Mouse (Mus musculus) cerebellum, adult 11 months (tissue): ENCODE measurements around the gene H2al2a.

ENCODE experiments used
- DNase-seq: peaks from one replicate; pipeline ENCODE4 v3.0.0; 2022

The H2al2a gene

DNA sequence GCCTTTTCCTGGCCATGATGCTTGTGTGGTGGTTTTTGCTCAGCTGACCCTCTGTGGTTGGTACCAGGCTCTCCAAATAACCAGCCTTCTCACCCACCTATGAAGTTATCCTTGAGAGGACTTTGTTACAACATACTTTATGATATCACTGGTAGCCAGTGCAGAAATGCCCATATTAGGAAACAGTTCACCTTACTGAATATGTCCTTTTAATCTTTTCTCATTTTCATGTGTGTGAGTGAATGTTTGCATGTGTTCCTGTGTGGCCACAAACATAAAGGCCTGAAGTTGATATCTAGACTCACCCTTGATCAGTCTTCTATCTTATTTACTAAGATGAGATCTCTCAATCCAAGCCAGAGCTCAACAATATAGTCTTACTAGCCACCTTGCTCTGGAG is at the start of gene H2al2a:
Gene H2al2a, minus strand, starts transcription at position 101 of the 400 bp plus-strand sequence.
- DNase-seq: no peak

DNA sequence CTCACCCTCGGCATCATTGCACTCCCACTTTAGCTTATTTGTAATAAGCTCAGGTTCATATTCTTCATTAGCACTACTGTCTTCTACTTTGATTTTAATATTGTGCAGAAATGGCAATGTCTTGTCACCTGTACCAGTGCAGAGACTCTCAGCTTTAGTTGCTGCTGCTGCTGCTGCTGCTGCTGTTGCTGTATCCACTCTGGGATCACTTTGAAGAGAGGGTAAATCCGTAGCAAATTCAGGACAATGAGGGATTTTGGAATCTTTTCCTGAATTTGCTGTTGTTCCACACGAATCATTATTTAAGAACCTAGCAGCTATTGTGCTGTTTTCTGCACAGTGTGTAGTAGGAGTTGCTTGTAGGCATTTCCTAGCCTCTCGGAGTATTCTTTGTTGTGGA is 49.4 kb upstream of the H2al2a start:
- no peak for DNase-seq

DNA sequence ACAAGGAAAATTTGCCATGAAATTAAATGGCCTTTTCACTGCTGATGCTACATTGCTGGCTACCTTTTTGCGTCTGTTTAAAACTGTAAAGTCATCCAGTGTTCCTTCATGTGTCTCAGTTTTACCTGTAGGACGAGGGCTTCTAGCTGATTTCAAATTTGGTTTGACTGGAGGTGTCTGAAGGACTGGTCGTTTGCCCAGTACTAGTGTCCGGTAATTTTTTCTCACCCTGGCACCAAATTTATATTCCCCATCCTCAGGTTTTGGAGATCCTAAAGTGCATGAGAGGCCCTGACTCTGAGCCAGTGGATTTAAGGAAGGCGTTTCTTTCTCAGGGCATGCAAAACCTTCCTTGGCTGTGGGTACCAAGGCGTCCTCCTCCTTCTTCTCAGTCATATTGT is 49.0 kb upstream of the H2al2a start:
- DNase-seq: no peak

DNA sequence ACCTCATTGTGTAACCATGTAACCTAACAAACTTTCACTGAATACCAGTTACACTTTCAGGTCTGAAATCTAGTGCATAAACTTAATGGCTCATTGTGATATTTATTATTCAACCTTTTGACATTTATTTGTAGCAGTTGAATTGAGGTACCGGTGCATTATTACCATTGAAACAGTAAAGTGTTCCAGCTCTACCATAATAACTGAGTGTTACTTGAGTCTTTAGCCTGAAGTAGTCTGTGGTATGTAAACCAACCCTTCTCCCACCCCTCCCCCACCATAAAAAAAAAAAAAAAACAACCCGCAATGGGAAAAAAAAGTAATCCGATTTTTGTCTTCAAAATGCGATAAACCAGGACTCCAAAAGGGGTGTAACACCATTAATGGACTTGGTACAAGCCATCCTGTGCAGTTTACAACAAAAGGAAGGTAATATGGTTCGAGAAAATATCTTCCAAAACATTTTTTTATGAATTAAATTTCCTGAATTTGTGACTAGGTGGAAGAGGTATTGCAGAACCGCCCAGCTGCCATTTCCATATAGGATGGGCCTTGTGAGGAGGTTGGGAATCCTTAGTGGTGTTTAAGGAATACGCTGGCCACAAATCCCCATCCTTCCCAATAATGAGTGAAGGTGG is 48.5 kb upstream of the H2al2a start:
- DNase-seq: no peak

DNA sequence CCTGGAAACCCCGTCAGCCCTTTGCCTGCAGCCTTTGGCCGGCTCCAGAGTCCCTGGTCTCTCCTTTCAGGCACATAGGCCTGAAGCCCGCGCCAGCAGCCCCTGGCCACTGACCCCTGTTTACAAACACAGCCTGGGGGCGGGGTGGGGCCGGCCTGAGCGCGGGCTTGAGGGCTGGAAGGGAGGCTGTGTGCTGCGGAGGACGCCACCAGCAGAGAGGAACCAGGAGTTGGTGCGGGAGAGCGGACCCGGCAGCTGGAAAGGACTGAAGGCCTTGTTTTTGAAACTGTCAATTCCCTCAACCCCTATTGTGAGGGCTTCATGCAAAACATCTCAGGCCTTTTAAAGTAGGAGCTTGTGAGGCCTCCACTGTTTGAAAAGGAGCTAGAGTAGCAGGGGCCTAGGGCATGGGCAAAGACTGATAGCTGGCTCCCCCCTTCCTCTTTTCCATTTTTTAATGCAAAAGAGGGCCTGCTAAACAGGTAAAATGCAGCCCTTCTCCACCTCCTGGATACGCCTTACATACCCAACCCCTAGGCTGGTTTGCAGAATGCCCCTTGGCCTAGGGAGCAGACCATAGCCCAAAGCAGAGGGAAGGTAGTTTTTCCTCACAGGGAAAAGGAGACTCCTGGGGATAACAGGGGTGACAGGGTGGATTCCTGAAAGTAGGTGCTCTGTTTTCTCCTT is 44.6 kb upstream of the H2al2a start:
- DNase-seq: no peak

DNA sequence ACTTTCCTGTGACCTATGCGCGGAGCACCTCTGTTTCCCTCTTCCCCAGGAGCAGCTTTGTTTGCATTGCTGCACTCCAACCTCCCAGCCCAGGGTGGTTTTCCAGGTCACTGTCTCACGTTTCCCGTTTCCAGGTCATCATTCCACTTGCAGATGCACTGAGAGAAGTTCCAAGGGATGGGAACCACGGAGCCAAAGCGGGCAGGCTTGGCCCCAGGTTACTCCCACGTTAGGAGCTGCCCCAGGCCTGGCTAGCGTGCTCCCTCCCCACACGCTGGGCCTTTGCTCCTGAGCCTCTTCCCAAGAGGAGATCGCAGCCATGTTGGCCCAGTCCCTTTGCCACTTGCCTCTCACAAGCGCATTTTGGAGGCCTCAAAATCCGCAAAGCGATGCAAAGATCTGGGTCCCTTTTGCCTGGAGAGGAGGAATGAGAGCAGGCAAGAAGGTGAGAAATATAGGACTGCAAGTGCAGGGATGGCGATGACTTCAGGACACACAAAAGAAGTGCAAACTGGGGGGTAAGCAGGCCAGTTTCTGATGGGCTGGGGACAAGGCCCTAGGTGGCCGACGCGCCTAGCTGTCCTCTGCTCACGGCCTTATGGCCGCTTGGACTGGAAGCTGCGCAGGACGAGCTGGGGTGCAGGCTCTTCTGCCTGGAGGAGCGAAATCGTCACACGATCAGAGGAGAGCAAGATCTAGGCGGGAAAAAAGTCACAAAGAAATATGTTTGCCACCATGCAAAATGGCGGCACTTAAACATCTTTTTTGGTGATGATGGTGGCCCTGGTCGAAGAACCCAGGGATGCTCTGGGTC is 43.8 kb upstream of the H2al2a start:
- DNase-seq: no peak

DNA sequence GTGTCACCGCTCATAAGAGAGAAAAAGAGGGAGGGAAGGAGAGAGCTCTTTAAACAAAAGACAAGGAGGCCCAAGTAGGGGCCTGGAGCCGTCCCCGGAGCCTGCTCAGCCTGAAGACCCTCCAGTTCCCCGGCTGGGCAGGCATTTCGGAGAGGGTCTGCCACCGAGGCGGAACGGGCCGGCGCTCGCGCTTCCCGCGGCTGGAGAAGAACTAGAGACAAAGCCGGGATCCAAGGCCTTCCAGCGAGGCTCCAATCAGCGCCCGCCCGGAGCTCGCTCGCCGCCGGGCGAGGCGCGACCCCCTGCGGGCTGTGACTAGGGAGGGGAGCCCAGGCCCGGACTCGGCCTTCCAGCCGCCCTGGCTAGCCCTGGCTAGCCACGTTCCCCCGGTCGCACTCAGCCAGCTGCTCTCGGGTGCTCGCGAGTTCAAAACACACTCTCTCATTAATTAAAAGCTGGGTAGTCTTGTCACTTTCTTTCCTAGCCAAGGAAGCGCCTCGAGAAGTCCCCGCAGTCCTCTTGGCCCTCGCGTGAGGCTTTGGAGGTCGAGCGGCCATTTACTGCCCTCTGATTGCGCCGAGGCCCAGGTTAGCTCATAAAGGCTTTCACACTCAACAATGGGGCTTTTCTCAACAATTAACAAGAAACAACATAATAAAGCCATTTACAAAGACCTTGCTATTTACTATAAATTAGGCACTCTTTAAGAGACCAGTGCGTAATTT is 43.0 kb upstream of the H2al2a start:
- DNase-seq: no peak

DNA sequence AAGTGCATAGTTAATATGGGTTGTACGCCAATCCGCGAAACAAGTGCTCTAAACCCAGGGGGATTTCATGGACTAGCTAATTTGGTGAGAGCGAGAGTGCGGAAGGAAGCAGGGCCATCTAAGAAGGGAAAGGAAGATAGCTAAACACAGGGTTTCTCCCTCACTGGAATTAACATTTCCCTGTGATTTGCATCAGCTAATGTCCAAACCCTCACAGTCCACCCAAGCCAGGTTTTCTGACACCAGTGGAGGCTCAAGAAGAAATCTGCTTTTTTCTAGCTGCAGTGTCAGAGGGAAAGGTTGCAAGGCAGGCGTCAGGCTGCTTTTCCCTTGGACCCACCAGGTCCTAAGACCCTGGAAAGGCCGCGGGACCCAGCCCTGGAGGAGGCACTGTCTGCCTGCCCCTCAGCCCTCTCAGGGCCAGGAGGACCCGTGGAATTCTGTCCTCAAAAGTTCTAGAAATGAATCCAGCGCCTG is 42.2 kb upstream of the H2al2a start:
- DNase-seq: no peak

DNA sequence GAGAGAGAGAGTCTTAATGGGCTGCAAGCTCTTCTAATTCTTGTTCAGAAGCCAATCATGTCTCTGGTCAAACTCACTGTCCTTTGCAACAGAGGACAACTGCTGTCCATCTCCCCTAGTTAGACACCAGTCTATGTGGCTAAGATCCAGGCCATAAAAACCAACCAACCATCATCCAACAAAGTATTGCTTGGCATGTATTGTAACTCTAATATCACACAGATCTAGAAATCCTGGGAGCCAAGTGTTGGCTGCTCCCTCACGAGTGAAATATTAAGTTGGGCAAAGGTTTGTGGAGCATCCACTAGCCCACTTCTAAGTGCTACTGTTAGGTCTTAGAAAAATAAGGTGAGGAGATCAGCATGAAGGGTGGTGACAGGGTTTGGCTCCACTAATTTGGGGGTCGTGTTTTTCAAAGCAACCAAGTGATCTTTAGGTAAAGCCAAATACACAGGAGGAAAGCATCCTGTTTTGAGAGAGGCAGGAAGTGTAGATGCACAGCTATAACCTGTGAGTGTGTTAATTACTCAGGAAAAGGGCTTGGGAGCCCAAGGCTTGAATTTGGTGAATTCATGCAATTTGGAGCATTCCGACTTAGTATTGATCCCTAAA is 41.5 kb upstream of the H2al2a start:
- no peak for DNase-seq

DNA sequence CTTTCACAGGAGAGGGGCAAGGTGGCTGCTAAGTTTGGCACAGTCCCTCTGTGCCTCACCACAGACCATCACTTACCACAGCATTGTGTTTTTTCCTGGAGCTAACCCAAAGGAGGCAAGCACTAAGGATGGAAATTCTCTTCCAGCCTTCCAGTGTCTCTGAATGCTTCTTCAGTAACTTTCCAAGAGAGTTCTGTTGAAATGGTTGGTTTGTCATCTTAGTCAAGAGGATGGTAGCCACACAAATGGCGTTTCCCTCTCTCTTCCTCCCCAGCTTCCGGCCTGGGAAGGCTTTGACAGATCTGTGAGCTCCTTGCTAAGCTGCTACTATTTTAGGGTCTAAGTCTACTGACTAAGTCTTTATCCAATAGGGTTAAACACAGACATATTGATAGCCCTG is 40.7 kb upstream of the H2al2a start, which contains the start of gene A930004D18Rik:
Gene A930004D18Rik, minus strand, starts transcription at position 247 of the 400 bp plus-strand sequence.
- DNase-seq: no peak

DNA sequence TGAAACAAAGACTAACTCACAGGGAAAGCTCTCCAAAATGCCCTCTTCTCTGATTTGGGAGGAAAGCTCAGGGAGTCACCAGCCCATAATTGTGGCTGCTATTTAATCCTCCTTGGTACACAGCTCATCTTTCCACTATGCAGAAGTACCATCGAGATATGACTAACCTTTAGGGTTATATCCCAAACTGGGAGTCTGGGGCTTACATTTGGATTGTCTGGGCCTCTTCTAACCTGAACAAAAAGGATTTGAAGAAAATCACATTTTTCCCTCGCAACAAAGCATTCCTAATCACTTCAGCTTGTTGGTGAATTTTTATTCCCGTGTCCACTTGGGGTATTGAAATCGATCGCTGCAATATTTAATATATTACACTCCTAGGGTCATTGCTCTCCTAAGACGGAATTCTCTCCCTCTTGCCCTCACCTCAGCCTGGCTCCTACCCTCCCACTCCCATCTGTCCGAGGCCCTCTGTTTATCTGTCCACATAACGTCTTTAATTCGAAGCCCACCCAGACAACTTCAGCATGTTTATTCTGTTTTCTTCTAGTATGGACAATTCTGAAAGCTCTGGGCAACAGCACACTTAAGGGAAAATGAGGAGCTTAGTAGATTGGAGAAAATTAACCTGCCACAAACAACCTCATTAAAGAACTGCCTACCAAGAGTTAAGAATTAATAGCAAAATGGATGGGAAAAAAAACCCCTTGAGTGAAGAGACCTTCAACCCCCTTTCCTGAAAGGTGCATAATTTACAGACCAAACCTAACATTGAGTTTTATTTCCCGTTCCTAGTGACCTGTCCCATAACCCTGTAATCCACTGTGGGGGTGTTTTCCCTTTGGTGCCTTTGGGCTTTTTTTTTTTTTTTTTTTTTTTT is 37.9 kb upstream of the H2al2a start:
- DNase-seq: no peak

DNA sequence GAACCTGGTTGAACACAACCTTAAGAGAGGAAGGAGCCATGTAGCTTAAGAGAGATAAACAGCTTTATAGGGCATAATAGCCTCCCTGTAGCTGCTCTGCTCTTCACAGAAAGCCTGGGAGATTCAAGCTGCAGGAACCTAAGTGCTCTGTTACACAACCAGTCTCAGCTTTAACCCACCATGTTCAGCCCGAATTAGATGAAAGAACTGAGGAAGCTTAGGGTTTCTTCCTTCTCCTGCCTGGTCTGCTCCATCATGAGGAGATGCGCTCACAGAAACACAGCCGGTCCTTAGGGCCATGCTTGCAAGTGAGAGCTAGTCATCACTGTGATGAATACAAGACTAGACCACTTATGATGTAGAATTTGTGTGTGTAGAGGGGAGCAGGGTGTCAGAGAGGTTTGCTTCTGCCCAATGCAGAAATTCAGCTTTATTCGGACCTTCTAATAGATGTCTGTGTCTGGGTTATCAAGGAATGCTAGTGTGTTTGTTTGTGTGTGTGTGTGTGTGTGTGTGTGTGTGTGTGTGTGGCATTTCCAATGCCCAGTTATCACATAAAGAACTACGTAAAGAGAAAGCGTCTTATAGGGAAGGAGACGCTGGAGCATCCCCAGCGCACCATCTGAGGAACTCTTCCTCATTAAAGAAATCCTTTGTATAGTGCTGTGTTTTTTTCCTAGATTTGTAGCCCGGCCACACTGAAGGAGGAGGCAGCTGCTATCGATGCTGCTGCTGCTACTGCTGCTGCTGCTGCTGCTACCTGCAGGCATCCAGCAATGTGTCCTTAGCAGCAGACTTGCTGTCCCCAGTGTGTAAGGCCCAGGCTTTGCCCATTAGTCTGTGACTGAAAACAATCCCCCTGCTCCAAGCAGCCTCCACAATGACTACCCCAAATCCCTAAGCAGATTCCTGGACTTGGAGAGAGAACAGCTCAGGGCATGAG is 36.7 kb upstream of the H2al2a start:
- no peak for DNase-seq

DNA sequence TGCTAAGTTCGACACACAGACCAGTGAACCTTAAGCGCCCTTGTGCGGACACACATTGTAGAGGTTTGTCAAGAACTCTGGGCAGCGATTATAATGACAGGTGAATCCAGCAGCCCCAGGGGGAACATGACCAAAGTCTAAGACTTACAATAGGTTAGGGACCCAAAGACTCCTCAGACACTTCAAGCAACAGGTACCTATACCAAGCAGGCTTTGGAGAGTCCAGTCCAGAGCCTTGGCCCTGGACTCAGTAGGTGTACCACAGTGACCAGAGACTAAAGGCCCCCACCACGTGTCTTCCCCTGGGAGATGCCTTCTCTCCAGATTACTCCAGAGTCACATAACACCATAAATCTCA is 35.8 kb upstream of the H2al2a start:
- DNase-seq: no peak

DNA sequence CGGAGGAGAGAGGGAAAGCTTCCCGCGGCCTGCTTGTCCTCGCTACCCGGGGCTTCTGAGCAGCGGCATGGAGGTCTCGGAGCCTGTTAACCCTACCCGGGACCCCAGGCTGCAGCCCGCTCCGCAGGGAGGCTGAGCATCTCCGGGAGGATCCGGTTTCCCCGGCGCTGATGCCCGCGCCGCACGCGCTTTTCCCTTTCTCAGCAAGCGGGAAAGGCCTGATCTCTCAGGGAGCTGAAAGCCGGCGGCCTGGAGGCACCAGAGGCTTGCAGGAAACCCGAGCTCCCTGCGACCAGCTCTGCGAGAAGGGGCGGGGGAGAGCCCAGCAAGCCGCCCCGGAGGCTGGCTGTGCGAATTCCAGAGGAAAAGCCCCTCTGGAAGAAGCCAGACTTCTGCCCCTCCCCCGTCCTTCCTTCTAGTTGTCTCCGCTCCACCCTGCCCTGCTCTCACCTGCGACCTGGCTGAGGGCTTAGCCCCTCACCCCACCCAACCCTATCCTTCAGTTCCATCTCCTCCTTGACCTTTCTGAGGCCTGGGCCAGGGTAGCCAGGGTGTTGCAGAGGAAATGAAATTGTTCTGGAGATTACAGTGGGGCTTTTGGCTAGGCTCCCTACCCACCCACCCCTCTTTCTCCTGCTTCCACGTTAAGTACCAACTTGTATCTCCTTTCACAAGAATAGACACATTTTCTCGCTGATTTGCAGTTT is 35.2 kb upstream of the H2al2a start:
- DNase-seq: no peak

DNA sequence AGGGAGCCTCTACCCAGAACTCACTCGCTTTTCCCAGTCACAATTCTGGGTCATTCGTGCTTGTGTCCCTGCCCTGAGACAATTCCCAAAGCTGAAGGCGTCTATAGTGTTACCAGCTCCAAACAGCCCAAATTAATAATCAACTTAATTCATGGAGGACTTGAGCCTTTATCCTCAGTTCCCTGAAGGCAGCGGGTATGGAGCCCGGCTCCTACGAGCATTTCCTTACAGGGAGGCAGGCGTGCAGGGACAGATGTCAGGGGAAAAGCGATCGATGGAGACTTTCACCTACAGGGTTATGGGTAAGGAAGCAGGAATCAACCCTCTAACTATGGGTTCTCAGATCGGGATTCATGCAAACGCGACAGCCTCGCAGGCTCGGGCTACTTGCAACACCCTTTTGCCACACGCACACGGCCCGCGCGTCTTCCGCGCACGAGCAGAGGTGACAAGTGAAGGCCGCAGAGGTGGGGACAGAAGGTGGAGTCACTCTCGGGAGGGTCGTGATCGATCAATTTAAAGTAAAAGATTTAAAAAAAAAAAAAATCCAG is 34.6 kb upstream of the H2al2a start:
- no peak for DNase-seq

DNA sequence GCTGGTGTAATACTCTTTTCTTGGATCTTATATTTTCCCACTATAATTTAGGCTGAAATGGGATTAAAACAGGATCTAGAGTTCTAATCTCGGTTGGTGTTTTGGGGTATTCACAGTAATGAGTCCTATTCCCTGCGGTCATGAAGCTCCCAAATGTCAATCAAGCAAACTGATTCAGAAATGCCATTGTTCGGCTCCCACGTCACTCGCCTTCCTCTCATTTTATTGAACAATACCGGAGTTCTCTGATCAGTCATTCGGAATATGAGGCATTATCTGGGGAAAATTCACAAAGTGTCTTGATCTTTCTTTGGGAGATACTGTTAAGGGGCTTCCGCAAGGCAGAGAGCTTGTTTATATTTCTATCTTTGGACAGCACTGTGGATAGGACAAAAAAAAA is 33.8 kb upstream of the H2al2a start:
- DNase-seq: no peak

DNA sequence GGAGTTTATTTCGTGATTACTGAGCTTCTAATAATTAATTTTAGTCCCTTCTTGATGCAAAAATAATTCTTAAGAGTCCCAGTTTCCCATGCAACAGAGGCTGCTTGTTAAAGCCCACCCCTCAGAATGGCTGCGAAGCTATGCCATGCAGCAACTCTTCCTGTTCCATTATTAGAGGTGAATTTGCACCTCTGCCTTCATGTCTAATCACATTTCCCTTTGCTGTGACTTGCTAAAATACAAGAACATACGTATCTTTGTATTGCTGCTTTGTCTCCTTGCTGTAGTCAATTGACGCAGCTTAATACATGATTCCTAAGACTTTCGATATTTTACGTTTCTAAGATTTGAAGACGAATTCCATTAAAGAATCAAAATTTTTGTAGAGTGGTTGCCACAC is 32.9 kb upstream of the H2al2a start:
- no peak for DNase-seq

DNA sequence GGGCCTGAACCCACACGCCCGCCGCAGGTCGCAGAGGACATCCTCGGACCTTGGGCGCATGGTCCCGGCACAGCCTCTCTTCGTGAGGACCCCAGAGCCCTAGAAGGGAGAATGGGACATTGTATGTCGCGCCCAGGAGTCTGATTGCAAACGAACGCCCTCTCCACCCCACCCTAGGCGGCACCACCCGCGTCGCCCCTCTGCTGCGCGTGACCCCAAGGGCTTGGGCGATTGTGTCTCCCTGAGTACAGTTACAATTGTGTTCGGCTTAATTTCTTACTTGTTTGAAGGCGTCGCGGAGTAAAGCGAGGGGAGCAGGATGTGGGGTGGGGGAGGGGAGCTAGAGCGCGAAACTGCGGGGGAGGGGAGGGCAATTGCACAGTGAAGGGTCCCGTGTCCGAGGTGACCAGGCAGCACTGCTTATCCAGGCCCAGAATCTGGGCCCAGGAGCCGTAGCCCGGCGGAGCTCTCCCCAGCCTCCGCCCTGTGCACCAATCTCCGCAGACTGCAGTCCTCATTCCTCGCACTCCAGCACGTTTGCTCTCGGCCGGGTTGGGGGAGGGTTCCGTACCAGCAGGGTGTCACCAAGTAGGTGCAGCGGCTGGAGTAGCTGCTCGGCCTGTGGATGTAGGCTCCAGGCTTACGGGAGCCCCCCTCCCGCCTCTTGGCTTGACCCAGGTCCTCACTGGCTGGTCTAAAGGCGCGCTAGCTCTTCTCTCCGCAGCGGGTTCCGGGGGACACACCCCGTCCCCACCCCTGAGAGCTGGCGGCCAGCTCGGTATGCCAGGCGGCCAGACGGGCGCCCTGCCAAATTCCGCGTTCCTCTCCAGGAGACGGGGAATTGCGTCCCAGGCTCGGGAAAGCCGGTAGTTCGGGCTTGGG is 31.6 kb upstream of the H2al2a start:
- DNase-seq: peak; percentile 85
